Comparison of ENCODE assay signal across 8 mouse cellular contexts in the genomic region with DNA sequence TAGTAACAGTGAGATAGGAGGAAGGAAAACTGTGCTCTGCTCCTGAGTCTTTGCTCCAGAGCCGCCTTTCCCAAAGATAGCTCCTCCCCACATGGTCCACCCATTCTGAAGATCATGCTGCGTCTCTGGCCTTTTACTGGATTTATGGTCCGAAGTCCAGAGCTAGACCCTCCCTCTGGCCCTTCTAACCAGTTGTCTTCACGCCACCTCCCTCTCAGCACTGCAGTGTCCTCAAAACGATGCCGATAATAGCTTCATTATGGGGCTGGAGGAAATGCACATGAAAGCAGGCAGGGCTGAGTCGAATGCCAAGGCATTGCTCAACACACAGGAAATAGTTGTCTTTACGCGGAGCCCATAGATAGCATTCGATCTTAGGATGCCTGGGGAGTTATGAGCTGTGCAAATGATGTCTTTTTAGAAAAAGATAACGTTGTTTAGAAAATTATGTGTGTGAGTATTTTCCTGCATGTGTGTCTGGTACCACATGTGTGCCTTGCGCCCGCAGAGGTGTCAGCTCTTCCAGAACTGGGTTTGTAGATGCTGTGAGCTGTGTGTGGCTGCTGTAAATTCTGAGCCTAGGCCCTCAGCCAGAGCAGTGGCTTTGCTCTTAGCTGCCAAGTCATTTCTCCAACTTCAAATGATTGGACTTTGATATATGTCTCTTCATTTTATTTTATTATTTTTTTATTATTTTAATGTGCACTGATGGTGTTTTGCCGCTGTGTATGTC. TPM values are rescaled to one million over a fixed set of nuclear protein-coding genes. Genes with fewer than 3 reads are reported as not detected.
DNase-seq lines count a peak whose midpoint lies in the region; ATAC-seq and TF ChIP-seq lines count a peak whose summit lies in the region.
"Had no signal": no experiment of that assay in that cellular context is flagged by ENCODE, and none has a peak within 500 bp of the region (broad histone marks: within the 10 kb centered on the region; RNA-seq: fewer than 3 reads in every experiment).

No protein-coding gene starts in this region.

- WGBS in lung, postnatal 0 days, result 39% methylated on average over 14 of the region's 14 CpGs

- H3K27me3 ChIP-seq in lung, postnatal 0 days (replicated peaks; ENCODE audit: insufficient read depth, low read length), result no peaks in the 10 kb centered on the region

- no peak for TF ChIP-seq CTCF in lung, postnatal 0 days (IDR thresholded peaks at IDR 0.05)

- no peak overlapping the region for H3K4me3 ChIP-seq in lung, postnatal 0 days (ENCODE audit: low read depth, low read length)
- H3K4me3 ChIP-seq: embryonic facial prominence, embryonic 13.5 days had no signal

- DNase-seq in Muller cell, postnatal 12 days (ENCODE audit: inconsistent ontology term), result peak; percentile 67
- peak; percentile 60 for DNase-seq in induced T-regulatory cell, adult 2 months (ENCODE audit: low read depth)
- peak; percentile 81 for DNase-seq in lung, postnatal 0 days (ENCODE audit: low spot score)
- no peak for DNase-seq in adrenal gland, postnatal 4 days (ENCODE audit: low spot score in 2 of 2)
- DNase-seq in T-cell, adult 2 months (ENCODE audit: low spot score), result no peak
- no peak for DNase-seq in adrenal gland, adult 2 months

- TF ChIP-seq EP300 in lung, postnatal 0 days (IDR thresholded peaks at IDR 0.05), result peak; percentile 30; the same call in 1 of the 2 replicates

- H3K9ac ChIP-seq in lung, postnatal 0 days (replicated peaks; ENCODE audit: low read depth), result no peak overlapping the region
- H3K9ac ChIP-seq: embryonic facial prominence, embryonic 13.5 days had no signal

- H3K4me1 ChIP-seq in lung, postnatal 0 days (ENCODE audit: insufficient read depth, low read depth, low read length), result no peaks in the 10 kb centered on the region

- H3K4me2 ChIP-seq in lung, postnatal 0 days (replicated peaks; ENCODE audit: low read depth, low read length), result no peak overlapping the region; the same call in 1 of the 2 replicates
- H3K4me2 ChIP-seq: embryonic facial prominence, embryonic 13.5 days had no signal

- 0 out of 2 replicates have a peak overlapping the region, but pooled peaks have one; percentile 0 for H3K27ac ChIP-seq in lung, postnatal 0 days (ENCODE audit: low read length)
- H3K27ac ChIP-seq: embryonic facial prominence, embryonic 13.5 days had no signal

- H3K9me3 ChIP-seq in lung, postnatal 0 days (ENCODE audit: low read length), result no peaks in the 10 kb centered on the region
- H3K9me3 ChIP-seq: embryonic facial prominence, embryonic 13.5 days had no signal

- H3K36me3 ChIP-seq in lung, postnatal 0 days (ENCODE audit: insufficient read depth, low read length), result no peaks in the 10 kb centered on the region
- H3K36me3 ChIP-seq: embryonic facial prominence, embryonic 13.5 days had no signal

- peak; percentile 63 for ATAC-seq in common myeloid progenitor, adult 5-6 weeks (replicated peaks; ENCODE audit: low read depth, poor library complexity, severe bottlenecking)
- peak; percentile 77 for ATAC-seq in lung, postnatal 0 days

RNA-seq across cellular contexts. Expression of a gene that starts 46.6 kb away (rescaled TPM):
- total RNA-seq in common myeloid progenitor, adult 5-6 weeks (2017), result 0.55 TPM in 1 of 2 replicates, not detected in the other
- 0.37 and 0.69 TPM in 2 replicates for polyA plus RNA-seq in lung, postnatal 0 days (2015; fragmentation: Nextera tagmentation; extraction: Ambion mirVana)
- 1 to 10 TPM in 1 of 2 experiments, under 1 TPM in 1; 0.22 to 1.1 TPM for total RNA-seq in adrenal gland, postnatal 4 days (2021)
- not detected for total RNA-seq in adrenal gland, adult 2 months (2021)
- polyA plus RNA-seq in adrenal gland, adult 2 months (2012; rRNA removed), result 0.04 and 0.07 TPM in 2 replicates

RNA-seq across cellular contexts. Expression of a gene that starts 56.2 kb away (rescaled TPM):
- total RNA-seq in common myeloid progenitor, adult 5-6 weeks (2017), result not detected in 2 replicates
- not detected in 2 replicates for polyA plus RNA-seq in lung, postnatal 0 days (2015; fragmentation: Nextera tagmentation; extraction: Ambion mirVana)
- under 1 TPM in 1 of 2 experiments, not detected in 1; 0.65 TPM for total RNA-seq in adrenal gland, postnatal 4 days (2021)
- total RNA-seq in adrenal gland, adult 2 months (2021), result not detected
- not detected in 2 replicates for polyA plus RNA-seq in adrenal gland, adult 2 months (2012; rRNA removed)

Comparison
In these comparisons a context has a peak if more than half of its experiments do, and no peak if none do; other contexts are left out.
1. DNase-seq: peak in Muller cell, postnatal 12 days (single experiment), induced T-regulatory cell, adult 2 months (single experiment) and lung, postnatal 0 days (single experiment); none in adrenal gland, postnatal 4 days (0 of 2), T-cell, adult 2 months (single experiment) and adrenal gland, adult 2 months (single experiment).